Mouse (Mus musculus): Measurements from ENCODE around the gene BC030499.

Gene BC030499

DNA sequence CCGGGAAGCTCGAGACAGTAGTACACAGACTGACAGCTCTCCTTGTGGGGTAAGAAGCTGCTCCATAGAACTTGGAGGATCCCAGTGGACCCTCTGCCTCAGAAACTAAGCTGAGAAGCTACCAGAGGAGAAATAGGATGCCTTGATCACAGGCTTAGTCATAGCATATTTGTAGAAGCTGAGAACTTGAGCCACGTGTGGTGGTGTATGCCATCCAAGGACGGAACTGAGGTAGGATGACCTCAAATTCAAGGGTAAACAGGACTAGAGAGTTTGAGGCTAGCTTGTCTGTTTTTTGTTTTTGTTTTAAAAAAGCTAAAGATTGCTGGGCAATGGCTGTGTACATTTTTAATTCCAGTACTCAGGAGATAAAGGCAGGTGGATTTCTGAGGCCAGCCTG lies 14.6 kb downstream of the BC030499 start:
- no peak for DNase-seq (ENCODE audit: low spot score in 2 of 2)

DNA sequence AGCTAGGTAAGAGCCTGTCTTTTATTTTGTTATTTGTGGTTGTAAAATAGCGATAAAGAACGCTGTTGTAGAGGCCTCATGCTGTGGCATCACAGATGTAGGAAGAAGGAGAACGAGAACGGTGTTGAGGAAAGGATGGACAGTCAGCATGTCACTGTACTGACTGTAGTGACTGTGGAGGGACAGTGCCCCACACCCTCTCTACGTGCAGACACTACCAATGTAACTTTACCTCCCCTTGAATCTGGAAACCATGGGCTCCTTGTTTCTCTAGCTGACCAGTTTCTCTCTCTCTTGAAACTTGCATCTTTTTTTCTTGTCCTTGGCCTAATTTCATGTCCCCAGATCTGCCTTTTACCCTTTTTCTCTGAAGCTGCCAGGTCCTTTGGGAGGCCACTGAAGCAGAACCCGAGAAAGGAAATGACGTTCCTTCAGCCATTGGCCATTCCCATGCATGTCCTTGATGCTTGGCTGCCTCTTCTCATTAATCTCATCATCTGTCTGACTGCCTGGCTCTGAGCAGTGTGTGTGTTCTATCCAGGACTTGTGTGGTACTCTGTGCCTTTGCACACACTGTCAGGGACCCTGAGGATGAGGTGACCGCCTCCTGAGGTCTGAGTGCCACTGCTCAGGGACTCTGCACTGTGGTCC lies 20.3 kb downstream of the BC030499 start:
- DNase-seq (ENCODE audit: low spot score in 2 of 2), result no peak

DNA sequence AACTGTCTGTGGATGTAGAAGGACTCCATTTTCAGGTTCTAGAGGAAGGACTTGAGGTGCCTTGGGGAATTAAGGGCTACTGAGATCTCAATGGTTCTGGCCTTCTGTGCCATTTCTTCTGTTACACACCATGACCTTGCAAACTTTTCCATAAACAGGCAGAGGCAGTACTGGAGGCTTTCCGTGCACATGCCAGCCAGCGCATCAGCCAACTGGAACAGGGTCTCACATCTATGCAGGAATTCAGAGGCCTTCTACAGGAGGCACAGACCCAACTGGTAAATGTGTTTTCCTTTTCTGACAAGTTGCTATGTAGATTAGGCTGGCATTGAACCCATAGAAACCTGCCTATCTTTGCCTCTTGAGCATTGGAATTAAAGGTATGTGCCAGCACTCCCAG lies 23.0 kb downstream of the BC030499 start:
- no peak for DNase-seq (ENCODE audit: low spot score in 2 of 2)

DNA sequence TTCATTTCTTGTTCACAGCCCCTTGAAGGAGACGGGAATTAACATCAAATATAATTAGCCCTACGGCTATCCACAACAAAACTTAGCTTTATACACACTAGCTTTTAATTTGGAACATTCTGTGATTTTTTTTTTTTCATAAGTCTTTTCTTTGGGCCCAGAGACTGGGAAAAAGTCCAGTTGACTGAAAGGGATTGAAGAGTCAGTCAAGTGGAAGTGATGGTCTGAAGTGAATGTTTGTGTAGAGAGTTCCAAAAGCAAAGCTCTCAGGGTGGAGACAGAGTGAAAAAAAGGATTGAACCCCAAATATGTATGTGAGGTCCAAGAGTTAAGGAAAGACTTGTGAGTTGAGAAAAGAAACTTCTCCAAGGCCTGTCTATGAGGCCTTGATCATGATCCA lies 27.8 kb downstream of the BC030499 start:
- DNase-seq (ENCODE audit: low spot score in 2 of 2), result no peak

DNA sequence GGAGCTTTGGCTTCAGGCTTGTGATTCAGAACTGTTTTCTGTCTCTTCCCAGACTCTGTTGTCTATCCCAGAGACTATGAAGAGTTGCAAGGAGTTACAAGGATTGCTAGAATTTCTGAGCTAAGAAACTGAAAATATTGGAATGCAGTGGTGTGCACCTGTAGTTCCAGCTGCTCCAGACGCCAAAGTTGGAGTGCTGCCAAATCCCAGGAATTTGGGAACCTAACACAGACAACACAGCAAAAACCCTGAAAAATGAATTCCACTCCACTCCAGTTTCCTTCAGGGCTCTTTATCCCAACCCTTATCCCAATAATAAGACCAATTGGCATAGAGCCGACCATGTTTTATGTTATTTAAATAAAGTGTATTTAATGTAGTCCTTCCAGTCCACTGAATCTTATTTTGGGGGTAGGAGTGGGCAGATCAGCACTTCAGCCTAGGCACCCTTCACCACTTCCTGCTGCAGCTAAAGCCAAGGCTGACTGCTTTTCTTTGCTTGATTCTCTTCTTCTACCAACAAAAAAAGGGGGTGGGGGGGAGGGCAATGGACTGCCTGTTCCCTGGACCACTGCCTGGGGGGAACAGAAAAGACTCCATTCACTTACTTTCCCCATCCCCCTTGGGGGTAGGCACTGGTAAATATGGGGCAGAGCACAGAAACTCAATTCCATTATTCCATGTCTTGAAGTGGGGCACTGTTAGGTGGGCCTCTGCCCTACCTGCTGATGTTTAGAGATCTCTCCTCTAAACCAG lies 31.6 kb downstream of the BC030499 start:
- no peak for DNase-seq (ENCODE audit: low spot score in 2 of 2)

DNA sequence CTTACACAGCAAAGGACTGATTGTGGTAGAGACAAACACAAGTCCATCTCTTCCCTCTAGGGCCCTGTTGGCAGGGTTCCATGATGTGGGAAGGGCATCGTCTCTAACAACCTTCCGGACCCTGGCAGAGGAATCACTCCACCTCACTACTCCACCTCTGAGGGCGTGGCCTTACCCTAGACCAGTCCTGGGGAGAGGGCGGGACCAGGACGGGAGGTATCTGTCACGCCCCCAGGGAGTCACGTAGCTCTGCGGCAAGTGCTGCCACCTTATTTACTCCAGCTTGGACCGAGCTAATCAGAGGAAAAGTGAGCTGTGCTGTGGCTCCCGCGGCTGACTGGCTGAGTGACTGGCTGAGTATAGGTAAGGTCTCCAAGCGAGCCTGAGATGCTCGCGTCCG lies 32.2 kb downstream of the BC030499 start, which contains the start of gene Aldoc:
Aldoc (plus strand) TSS at position 109 of the 400 bp plus-strand sequence.
- DNase-seq (ENCODE audit: low spot score in 2 of 2), result peak; percentile 60 to 73

DNA sequence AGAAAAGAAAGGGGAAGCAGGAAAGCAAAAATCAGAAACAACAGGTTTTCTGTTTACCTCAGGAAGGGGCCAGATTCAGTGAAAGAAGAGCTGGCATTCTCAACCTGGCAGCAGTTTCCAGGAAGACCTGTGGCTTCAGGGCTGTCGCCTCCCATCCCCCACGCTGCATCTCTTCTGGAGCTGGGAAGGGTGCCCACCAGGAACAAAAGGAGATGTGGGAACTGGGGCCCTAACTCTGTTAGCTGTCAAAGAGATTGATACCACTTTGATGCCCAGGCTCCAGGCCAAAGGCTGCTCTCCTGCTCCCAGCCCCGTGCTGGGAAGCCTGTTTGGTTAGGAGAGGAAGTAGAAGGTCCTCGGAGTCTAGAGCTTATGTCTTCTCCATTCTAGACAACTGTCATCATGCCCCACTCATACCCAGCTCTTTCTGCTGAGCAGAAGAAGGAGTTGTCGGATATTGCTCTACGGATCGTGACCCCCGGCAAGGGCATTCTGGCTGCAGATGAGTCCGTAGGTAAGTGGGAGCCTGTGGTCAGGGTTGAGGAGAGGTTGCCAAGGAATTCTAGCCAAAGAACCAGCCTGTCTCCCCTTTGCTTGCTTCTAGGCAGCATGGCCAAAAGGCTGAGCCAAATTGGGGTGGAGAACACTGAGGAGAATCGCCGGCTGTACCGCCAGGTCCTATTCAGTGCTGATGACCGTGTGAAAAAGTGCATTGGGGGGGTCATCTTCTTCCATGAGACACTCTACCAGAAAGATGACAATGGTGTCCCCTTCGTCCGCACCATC lies 33.6 kb downstream of the BC030499 start:
- no peak for DNase-seq (ENCODE audit: low spot score in 2 of 2)

DNA sequence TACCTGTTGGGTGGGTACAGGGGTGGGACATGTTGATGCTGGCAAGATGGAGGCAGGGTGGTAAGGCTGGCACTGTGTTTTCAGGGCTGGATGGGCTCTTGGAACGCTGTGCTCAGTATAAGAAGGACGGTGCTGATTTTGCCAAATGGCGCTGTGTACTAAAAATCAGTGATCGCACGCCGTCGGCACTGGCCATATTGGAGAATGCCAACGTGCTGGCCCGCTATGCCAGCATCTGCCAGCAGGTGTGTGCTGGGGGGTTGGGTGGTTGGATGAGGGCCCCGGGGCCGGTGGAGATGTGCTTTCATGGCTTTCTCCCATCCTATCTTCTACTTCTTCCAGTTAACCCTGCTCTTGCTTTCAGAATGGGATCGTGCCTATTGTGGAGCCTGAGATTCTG lies 34.3 kb downstream of the BC030499 start:
- no peak for DNase-seq (ENCODE audit: low spot score in 2 of 2)

DNA sequence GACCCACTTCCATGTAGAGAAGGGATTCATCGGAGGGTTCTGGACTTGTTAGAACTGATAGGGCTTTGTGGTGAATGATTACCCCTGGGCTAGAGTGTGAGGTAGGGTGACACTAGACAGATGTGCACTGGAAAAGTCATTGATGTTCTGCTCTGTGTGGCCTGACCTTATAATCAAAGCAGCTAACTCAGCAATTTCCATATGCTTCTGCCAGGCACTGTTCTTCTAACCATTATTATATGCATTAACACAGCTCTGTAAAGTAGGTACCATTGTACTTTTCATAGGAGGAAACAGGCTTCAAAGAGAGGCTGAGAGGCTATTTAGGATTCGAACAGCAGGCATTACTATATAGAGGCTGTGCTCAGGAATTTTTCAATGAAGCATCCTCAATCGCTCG lies 36.6 kb downstream of the BC030499 start:
- no peak for DNase-seq (ENCODE audit: low spot score in 2 of 2)

DNA sequence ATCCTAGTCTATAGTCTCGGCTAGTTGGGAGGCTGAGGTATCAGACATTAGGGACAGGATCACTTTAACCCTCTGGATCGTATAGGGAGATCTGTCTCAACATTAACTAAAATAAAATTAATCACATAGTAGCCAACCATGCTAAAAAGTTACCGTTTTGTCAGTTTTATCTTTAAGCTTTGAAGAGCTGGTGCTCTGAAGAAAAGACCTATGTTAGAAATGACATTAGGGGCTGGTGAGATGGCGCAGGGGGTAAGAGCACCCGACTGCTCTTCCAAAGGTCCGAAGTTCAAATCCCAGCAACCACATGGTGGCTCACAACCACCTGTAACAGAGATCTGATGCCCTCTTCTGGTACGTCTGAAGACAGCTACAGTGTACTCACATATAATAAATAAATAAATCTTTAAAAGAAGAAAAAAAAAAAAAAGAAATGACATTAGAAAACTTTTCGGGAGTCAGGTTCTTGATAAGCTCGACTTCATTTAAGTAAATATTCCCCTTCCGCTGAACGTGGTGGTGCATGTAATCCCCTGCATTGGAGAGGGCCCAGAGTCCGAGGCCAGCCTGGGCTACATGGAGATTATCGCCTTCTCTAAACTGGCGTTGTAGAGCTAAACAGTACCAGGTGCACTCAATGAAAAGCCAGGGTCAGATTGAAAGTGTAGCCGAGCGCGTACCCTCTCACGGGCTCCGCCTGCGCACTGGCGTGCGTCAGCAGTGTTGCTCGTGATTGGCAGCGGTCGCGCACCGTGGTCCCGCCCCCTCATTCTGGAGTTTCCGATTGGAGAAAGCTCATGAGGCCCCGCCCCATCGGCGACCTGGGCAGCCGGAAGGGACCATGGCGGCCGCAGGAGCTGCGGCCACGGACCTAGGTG lies 37.2 kb downstream of the BC030499 start, which contains the start of gene Pigs:
Pigs (plus strand) TSS at position 782 of the 878 bp plus-strand sequence.
- DNase-seq (ENCODE audit: low spot score in 2 of 2), result peak; percentile 92 to 93

DNA sequence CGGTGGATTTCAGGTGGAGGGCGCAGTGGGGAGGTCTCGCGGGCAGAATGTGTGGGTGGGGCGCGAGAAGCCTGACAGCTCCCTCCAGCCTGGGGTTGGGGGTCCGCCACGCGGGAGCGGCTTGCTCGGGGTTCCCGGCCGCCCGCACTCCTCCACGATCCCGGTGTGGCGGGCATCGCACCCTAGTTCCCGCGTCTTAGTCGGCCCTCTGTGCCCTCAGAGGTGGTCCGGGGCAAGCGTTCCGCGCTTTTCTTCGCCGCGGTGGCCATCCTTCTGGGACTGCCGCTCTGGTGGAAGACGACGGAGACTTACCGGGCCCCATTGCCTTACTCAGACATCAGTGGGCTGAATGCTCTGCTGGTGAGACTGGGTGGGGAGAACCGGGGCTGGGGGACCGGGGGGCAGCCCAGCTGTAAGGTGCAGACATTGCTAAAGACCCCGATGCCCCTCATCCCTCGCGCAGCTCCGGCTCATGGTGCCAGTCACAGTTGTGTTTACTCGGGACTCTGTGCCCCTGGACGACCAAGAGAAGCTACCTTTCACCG lies 37.9 kb downstream of the BC030499 start:
- no peak for DNase-seq (ENCODE audit: low spot score in 2 of 2)

DNA sequence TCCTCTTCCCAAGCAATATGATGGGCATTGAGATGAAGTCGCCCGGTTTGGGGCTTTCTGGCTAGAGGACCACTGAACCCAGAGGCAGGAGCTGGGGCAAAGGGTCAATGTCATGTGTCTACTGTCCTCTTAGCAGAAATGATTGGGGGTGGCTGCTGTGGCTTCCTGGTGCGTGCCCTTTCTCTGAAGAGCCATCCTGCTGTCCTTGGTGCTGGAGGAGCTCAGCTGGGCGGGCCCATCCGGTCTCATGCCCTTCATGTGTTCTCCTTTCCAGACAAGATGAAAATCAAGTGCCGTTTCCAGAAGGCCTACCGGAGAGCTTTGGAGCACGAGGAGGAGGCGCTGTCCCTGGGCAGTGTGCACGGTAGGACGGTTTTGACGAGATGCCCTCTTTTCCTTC lies 42.0 kb downstream of the BC030499 start:
- no peak for DNase-seq (ENCODE audit: low spot score in 2 of 2)

DNA sequence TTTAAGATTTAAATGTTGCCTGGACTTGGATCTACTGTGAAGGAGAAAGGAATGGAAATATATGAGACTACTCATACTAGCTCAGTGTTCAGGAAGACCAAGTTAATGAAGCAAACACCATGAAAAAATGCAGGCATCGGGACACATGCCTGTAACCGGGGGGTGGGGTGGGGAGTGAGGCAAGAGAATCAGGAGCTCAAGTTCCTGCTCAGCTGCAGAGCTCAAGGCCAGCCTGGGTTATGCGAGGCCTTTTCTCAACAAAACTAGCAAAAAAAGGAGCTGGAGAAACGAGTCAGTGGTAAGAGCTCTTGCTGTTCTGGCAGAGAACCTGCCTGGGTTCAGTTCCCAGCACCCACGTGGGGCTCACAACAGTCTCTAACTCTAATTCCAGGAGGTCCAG lies 43.4 kb downstream of the BC030499 start:
- DNase-seq (ENCODE audit: low spot score in 2 of 2), result no peak

DNA sequence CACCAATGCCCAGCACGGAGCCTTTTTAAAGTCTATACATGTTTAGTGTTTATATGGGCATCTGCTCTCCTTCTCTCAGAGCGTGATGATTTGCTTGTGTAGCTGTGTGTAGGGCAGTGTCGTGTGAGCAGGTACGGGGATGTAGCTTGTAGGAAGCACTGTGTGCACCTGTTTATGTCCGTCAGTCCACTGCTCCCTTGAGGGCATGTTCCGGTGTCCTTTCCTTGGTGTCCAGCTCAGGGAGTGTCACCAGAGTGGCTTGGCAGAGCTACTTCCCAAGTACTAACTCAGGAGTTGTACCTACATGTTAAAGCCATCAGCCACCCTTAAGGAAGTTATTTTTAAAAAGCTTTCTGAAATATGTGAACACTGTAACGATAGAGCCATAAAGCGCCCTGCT lies 46.4 kb downstream of the BC030499 start:
- no peak for DNase-seq (ENCODE audit: low spot score in 2 of 2)

DNA sequence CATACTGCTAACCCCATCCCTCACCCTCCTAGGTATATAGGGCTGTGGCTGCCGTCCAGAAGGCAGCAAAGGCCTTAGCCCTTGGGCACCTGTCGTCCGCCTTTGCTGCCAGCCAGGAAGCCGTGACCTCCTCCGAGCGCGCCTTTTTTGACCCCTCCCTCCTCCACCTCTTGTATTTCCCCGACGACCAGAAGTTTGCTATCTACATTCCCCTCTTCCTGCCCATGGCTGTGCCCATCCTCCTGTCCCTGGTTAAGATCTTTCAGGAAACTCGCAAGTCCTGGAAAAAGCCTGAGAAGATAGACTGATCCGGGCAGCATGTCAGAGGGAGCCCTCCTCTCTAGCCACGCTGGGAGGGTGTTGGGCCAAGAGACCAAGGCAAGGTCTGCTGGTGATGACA lies 51.1 kb downstream of the BC030499 start:
- no peak for DNase-seq (ENCODE audit: low spot score in 2 of 2)

DNA sequence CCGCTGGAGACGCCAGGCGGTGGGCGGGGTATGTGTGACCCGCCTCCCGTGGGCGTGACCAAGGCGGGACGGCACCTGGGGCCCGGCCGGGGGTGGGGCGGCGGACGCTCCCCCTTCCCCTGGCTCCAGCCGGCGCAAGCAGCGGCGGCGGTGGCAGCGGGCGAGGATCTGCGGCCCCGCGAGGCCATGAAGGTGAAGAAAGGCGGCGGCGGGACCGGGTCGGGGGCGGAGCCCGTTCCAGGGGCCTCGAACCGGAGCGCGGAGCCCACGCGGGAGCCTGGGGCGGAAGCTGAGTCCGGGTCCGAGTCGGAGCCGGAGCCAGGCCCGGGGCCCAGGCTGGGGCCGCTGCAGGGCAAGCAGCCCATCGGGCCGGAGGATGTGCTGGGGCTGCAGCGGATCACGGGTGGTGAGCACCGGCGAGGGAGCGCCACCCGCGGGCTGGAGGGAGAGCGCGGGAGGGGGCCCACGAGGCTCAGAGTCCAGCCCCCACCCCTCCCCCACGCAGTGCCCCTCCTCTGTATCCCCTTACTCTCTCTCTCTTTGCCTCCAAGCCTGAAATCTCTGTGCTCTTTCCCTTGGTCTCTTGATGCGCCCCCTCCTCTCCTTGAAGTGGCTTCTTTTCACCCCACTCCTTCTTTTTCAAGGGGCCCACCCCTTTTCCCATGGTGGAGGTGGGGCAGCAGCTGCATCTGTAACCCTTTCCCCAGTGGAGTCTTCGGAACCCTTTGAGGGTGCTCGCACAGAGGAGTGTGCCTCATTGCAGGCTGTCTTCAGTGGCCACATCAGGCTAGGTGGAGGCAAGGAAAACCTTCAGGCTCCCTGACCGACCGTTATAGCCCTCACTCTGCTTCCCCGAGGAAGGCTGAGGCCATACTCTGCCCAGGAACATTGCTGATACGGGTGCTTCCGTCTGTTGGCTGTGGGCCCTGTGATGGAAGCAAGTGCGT lies 53.0 kb downstream of the BC030499 start, which contains the start of gene Unc119:
Unc119 (plus strand) TSS at position 102 of the 947 bp plus-strand sequence.
- DNase-seq (ENCODE audit: low spot score in 2 of 2), result peak; percentile 71 to 79

DNA sequence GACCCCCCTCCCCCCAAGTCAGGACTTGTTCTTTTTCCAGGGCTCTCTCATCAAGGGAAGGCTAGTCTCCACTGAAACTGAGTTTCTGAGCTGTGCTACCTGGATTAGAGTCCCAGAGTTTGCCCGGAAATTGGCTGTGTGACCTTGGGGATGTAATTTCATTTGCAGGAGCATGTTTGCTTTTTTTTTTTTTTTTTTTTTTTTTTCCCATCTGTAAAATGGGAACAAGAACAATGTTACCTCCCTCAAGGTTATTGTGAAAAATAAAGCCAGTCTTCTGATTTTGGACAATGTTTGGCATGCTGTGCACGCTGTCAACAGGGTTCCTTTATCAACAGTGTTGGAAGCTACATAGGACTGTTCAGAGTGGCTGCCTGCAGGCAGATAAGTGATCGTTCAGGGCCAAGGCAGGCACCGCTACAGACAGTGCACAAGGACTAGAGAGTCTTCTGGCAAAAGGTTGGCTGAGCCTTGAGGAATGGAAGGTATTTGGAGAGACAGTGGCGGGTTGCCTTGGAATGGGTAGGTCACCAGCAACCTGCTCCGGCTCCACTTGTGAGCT lies 53.8 kb downstream of the BC030499 start:
- DNase-seq (ENCODE audit: low spot score in 2 of 2), result no peak

DNA sequence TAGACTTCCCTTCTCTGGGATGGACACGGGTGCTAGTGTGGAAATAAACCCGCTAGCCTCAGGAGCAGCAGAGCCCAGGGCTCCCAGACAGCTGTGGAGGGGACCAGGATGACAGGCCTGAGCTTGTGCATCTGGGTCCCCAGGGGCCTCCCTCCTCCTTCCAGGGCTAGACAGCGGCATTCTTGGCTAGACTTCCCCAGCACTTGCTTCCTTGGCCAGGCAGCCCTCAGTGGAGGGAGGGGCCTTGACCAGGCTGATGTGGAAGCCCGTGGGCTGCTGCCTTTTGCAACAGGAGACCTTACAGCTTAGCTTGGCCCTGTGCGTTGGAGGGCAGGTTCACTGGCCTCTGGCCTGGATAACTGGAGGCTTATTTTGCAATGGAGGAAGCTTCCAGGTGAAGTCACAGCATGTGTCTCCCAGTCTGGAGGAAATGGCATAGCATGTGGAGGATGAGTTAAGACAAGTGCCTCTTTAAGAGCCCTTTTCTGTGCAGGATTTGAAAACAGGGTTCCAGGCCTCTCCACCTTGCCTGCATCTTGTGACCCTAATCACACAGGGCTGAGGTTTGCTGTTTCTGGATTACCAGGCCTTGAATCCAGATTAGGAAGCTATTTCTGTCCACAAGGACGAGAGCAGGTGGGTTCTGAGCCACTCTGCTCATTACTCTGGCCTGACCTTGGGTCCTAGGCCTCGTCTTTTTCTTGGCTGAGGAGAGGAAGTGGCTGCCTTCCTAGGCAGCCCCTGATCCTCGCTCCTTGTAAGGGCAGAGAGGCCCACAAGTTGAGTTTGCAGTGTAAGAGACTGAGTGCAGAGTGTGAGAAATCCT lies 54.5 kb downstream of the BC030499 start:
- DNase-seq (ENCODE audit: low spot score in 2 of 2), result peak in 1 of 2 experiments; percentile 56

DNA sequence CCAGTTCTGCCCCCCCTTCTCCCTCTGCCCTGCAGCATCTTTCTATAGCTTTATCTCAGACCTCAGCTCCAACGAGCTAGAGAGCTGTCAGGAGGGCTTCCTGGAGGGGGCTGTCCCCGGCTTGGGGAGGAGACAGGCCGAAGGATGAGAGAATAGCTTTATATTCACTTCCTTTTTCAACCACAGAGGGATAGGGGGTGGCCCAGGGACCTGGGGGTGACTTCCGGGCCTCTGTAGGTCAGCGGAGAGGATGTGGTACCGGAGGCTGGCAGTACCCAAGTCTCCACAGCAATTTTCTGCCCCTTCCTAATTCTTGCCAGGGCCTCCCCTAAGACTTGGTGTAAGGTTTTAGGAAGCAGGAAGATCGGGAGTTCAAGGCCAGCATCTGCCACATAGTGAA lies 55.2 kb downstream of the BC030499 start:
- DNase-seq (ENCODE audit: low spot score in 2 of 2), result no peak
